Comparison of ENCODE assay signal across 31 mouse cellular contexts in genomic region chr17:46747234-46747633, GRCm38 (mm10). TPM values are rescaled to one million over a fixed set of nuclear protein-coding genes. Genes with fewer than 3 reads are reported as not detected.
DNase-seq lines count a peak whose midpoint lies in the region; ATAC-seq and TF ChIP-seq lines count a peak whose summit lies in the region.
"Had no signal": no experiment of that assay in that cellular context is flagged by ENCODE, and none has a peak within 500 bp of the region (broad histone marks: within the 10 kb centered on the region; RNA-seq: fewer than 3 reads in every experiment).

No protein-coding gene starts in this region.

- dilution Hi-C loops in CH12.LX (cut with MboI; ENCODE audit: extremely low pct_ligation_motif_present, extremely low pct_unique_long_range_greater_than_20kb, low sequenced_read_pairs): no loop called here

- no peak for ATAC-seq in liver, postnatal 0 days
- no peak for ATAC-seq in megakaryocyte, adult 5-6 weeks (ENCODE audit: poor library complexity, severe bottlenecking)
- ATAC-seq in granulocyte monocyte progenitor cell, adult 5-6 weeks (replicated peaks; ENCODE audit: poor library complexity, severe bottlenecking): peak; percentile 18
- no peak for ATAC-seq in forebrain, embryonic 12.5 days (ENCODE audit: low FRiP score)
- ATAC-seq: forebrain, embryonic 15.5 days; hindbrain, postnatal 0 days; Patski had no signal

- TF ChIP-seq EP300 in liver, postnatal 0 days (IDR thresholded peaks at IDR 0.05; ENCODE audit: low read depth): no peak
- TF ChIP-seq EP300 in CH12.LX (IDR thresholded peaks at IDR 0.05; ENCODE audit: low read length): no peak

- 0 out of 2 replicates have a peak overlapping the region, but pooled peaks have one; percentile 16 for H3K27ac ChIP-seq in liver, postnatal 0 days (ENCODE audit: low read depth)
- peak overlapping the region; percentile 10; the same call in 1 of the 2 replicates for H3K27ac ChIP-seq in CH12.LX (ENCODE audit: insufficient read depth, low read depth)
- no peak overlapping the region for H3K27ac ChIP-seq in forebrain, embryonic 12.5 days
- H3K27ac ChIP-seq: embryonic facial prominence, embryonic 12.5 days; embryonic facial prominence, embryonic 15.5 days; forebrain, embryonic 15.5 days; hindbrain, embryonic 10.5 days; hindbrain, embryonic 14.5 days; hindbrain, postnatal 0 days had no signal

- peaks cover 39% of the 10 kb centered on the region for H3K79me2 ChIP-seq in CH12.LX (replicated peaks; ENCODE audit: control insufficient read depth, extremely low read depth, insufficient read depth, poor library complexity, severe bottlenecking)

- WGBS in liver, postnatal 0 days (ENCODE audit: insufficient replicate concordance): 58% methylated on average over 8 of the region's 8 CpGs
- 89% methylated on average over 8 of the region's 8 CpGs for WGBS in forebrain, embryonic 12.5 days

- in situ Hi-C loops in CH12.LX (cut with MboI; ENCODE audit: low pct_ligation_motif_present, low pct_unique_long_range_greater_than_20kb, low sequenced_read_pairs): no loop called here

- H3K9ac ChIP-seq in liver, postnatal 0 days (replicated peaks): no peak overlapping the region
- no peak overlapping the region for H3K9ac ChIP-seq in CH12.LX (ENCODE audit: insufficient read depth, low read depth)
- H3K9ac ChIP-seq in forebrain, embryonic 12.5 days: no peak overlapping the region
- H3K9ac ChIP-seq: embryonic facial prominence, embryonic 12.5 days; embryonic facial prominence, embryonic 15.5 days; forebrain, embryonic 15.5 days; hindbrain, embryonic 14.5 days had no signal

- no peak for TF ChIP-seq CTCF in liver, postnatal 0 days (IDR thresholded peaks at IDR 0.05; ENCODE audit: low read depth)
- TF ChIP-seq CTCF in CH12.LX (conservative IDR thresholded peaks at IDR 0.05 in 1 of 2, IDR thresholded peaks at IDR 0.05 in 1 of 2; ENCODE audit: low read depth in 2 of 2, low read length in 2 of 2): no peak

- no peak for TF ChIP-seq POLR2A in CH12.LX (IDR thresholded peaks at IDR 0.05; ENCODE audit: low read depth, low read length)

- no peaks in the 10 kb centered on the region for H3K9me3 ChIP-seq in liver, postnatal 0 days (ENCODE audit: low read length)
- H3K9me3 ChIP-seq in megakaryocyte, embryonic 14.5 days: no peaks in the 10 kb centered on the region
- H3K9me3 ChIP-seq in CH12.LX (replicated peaks; ENCODE audit: low read length): no peaks in the 10 kb centered on the region
- no peaks in the 10 kb centered on the region for H3K9me3 ChIP-seq in forebrain, embryonic 12.5 days
- H3K9me3 ChIP-seq: embryonic facial prominence, embryonic 12.5 days; embryonic facial prominence, embryonic 15.5 days; forebrain, embryonic 15.5 days; G1E; hindbrain, embryonic 10.5 days had no signal

- peaks cover 31% of the 10 kb centered on the region for H3K4me1 ChIP-seq in liver, postnatal 0 days (ENCODE audit: insufficient read depth)
- H3K4me1 ChIP-seq in megakaryocyte, embryonic 14.5 days: peaks cover 62% of the 10 kb centered on the region
- H3K4me1 ChIP-seq in CH12.LX (ENCODE audit: control insufficient read depth in 1 of 2, insufficient read depth in 2 of 2): peaks cover 19 to 69% of the 10 kb centered on the region in 2 experiments
- peaks cover 15% of the 10 kb centered on the region for H3K4me1 ChIP-seq in forebrain, embryonic 12.5 days

- no peak for TF ChIP-seq RAD21 in CH12.LX (IDR thresholded peaks at IDR 0.05; ENCODE audit: low read depth, low read length)

- H3K36me3 ChIP-seq in liver, postnatal 0 days (replicated peaks; ENCODE audit: insufficient read depth, low read length): peaks cover 22% of the 10 kb centered on the region; the same call in 1 of the 2 replicates
- H3K36me3 ChIP-seq in megakaryocyte, embryonic 14.5 days (replicated peaks; ENCODE audit: low read length): peaks cover 61% of the 10 kb centered on the region
- peaks cover 42 to 53% of the 10 kb centered on the region in 2 experiments for H3K36me3 ChIP-seq in CH12.LX (replicated peaks in 1 of 2; ENCODE audit: control insufficient read depth in 1 of 2, insufficient read depth in 1 of 2, low read length in 1 of 2)
- H3K36me3 ChIP-seq in forebrain, embryonic 12.5 days (replicated peaks): peaks cover 42% of the 10 kb centered on the region

- H3K4me3 ChIP-seq in liver, postnatal 0 days (ENCODE audit: low read depth, low read length): no peak overlapping the region
- peak overlapping the region; percentile 39 for H3K4me3 ChIP-seq in megakaryocyte, embryonic 14.5 days (replicated peaks)
- no peak overlapping the region for H3K4me3 ChIP-seq in CH12.LX (replicated peaks in 1 of 3; ENCODE audit: low read depth in 2 of 3, low read length in 2 of 3, poor library complexity in 1 of 3)
- no peak overlapping the region for H3K4me3 ChIP-seq in forebrain, embryonic 12.5 days (replicated peaks)
- H3K4me3 ChIP-seq: embryonic facial prominence, embryonic 12.5 days; embryonic facial prominence, embryonic 15.5 days; forebrain, embryonic 15.5 days; hindbrain, embryonic 10.5 days had no signal

- H3K27me3 ChIP-seq in liver, postnatal 0 days (ENCODE audit: insufficient read depth, low read length): no peaks in the 10 kb centered on the region
- H3K27me3 ChIP-seq in megakaryocyte, embryonic 14.5 days (replicated peaks): no peaks in the 10 kb centered on the region
- no peaks in the 10 kb centered on the region for H3K27me3 ChIP-seq in CH12.LX (replicated peaks)
- no peaks in the 10 kb centered on the region for H3K27me3 ChIP-seq in forebrain, embryonic 12.5 days
- H3K27me3 ChIP-seq: embryonic facial prominence, embryonic 12.5 days; embryonic facial prominence, embryonic 15.5 days; forebrain, embryonic 15.5 days; Patski had no signal

- no peak for DNase-seq in liver, postnatal 0 days
- DNase-seq in liver (no peak), CH12.LX (ENCODE audit: extremely low read depth) (no peak)
- no peak for DNase-seq in urinary bladder, adult 2 months (ENCODE audit: low spot score)
- DNase-seq: adrenal gland, postnatal 10 days; adrenal gland, postnatal 36 days; cerebellum, adult 11 months; cerebellum, adult 2 months; cerebellum, adult 9-11 months; cerebellum, postnatal 25 days; gastrocnemius, postnatal 25 days had no signal

- H3K4me2 ChIP-seq in liver, postnatal 0 days (ENCODE audit: low read depth, low read length): no peak overlapping the region
- no peak overlapping the region for H3K4me2 ChIP-seq in CH12.LX (ENCODE audit: insufficient read depth, low read depth, poor library complexity, severe bottlenecking)
- H3K4me2 ChIP-seq in forebrain, embryonic 12.5 days: no peak overlapping the region
- H3K4me2 ChIP-seq: embryonic facial prominence, embryonic 12.5 days; embryonic facial prominence, embryonic 15.5 days; forebrain, embryonic 15.5 days; heart, embryonic 11.5 days; hindbrain, embryonic 14.5 days had no signal

RNA-seq across cellular contexts. Expression of gene Cnpy3, which starts 4.8 kb away (rescaled TPM):
- polyA plus RNA-seq in liver, postnatal 0 days (2015; fragmentation: Nextera tagmentation; extraction: Ambion mirVana): 23.0 and 24.1 TPM in 2 replicates
- polyA plus RNA-seq in megakaryocyte, embryonic 14.5 days (2012; ENCODE audit: insufficient read depth, low replicate concordance): 133 and 243 TPM in 2 replicates
- total RNA-seq in megakaryocyte, adult 5-6 weeks (2015): 35.6 and 39.6 TPM in 2 replicates
- 109 and 112 TPM in 2 replicates for total RNA-seq in megakaryocyte, adult 5-6 weeks (2017)
- 82.5 and 102 TPM in 2 replicates for total RNA-seq in CH12.LX (2012; rRNA removed)
- 78.6 and 80.4 TPM in 2 replicates for total RNA-seq in CH12.LX (2014; rRNA removed)
- polyA plus RNA-seq in CH12.LX (2012; ENCODE audit: insufficient read length, low read depth): 94.8 and 111 TPM in 2 replicates
- 68.6 and 80.8 TPM in 2 replicates for total RNA-seq in granulocyte monocyte progenitor cell, adult 5-6 weeks (2014; fragmentation: Nextera tagmentation)
- total RNA-seq in granulocyte monocyte progenitor cell, adult 5-6 weeks (2017): 100 and 121 TPM in 2 replicates
- polyA plus RNA-seq in urinary bladder, adult 2 months (2012; rRNA removed): 64.3 and 66.7 TPM in 2 replicates
- polyA plus RNA-seq in forebrain, embryonic 12.5 days (2016; fragmentation: Nextera tagmentation; extraction: Ambion mirVana): 56.6 and 57.3 TPM in 2 replicates

RNA-seq across cellular contexts. Expression of gene Ptcra, which starts 16.3 kb away (rescaled TPM):
- 0.11 and 0.14 TPM in 2 replicates for polyA plus RNA-seq in liver, postnatal 0 days (2015; fragmentation: Nextera tagmentation; extraction: Ambion mirVana)
- polyA plus RNA-seq in megakaryocyte, embryonic 14.5 days (2012; ENCODE audit: insufficient read depth, low replicate concordance): not detected in 2 replicates
- not detected in 2 replicates for total RNA-seq in megakaryocyte, adult 5-6 weeks (2015)
- total RNA-seq in megakaryocyte, adult 5-6 weeks (2017): not detected in 2 replicates
- total RNA-seq in CH12.LX (2012; rRNA removed) (0.34 and 0.59 TPM in 2 replicates), CH12.LX (2014; rRNA removed) (0.17 TPM in 1 of 2 replicates, not detected in the other)
- 0.56 and 0.71 TPM in 2 replicates for polyA plus RNA-seq in CH12.LX (2012; ENCODE audit: insufficient read length, low read depth)
- 1.3 TPM in 1 of 2 replicates, not detected in the other for total RNA-seq in granulocyte monocyte progenitor cell, adult 5-6 weeks (2014; fragmentation: Nextera tagmentation)
- not detected in 2 replicates for total RNA-seq in granulocyte monocyte progenitor cell, adult 5-6 weeks (2017)
- 0.06 TPM in 1 of 2 replicates, not detected in the other for polyA plus RNA-seq in urinary bladder, adult 2 months (2012; rRNA removed)
- polyA plus RNA-seq in forebrain, embryonic 12.5 days (2016; fragmentation: Nextera tagmentation; extraction: Ambion mirVana): 0.24 and 0.36 TPM in 2 replicates
- total RNA-seq: adrenal gland, adult 18-20 months; adrenal gland, postnatal 10 days; adrenal gland, postnatal 36 days; common myeloid progenitor, adult 5-6 weeks; gastrocnemius, adult 8-10 months; gastrocnemius, postnatal 25 days; heart, adult 8-10 months; heart, postnatal 25 days; hindbrain, postnatal 0 days had no signal
- polyA plus RNA-seq: gonadal fat pad, adult 2 months; heart, postnatal 0 days had no signal

RNA-seq across cellular contexts. Expression of gene Gnmt, which starts 18.3 kb away (rescaled TPM):
- polyA plus RNA-seq in liver, postnatal 0 days (2015; fragmentation: Nextera tagmentation; extraction: Ambion mirVana): 707 and 780 TPM in 2 replicates
- polyA plus RNA-seq in megakaryocyte, embryonic 14.5 days (2012; ENCODE audit: insufficient read depth, low replicate concordance): 5.0 TPM in 1 of 2 replicates, not detected in the other
- total RNA-seq in megakaryocyte, adult 5-6 weeks (2015): 0.80 and 1.9 TPM in 2 replicates
- total RNA-seq in megakaryocyte, adult 5-6 weeks (2017): 0.89 and 1.1 TPM in 2 replicates
- total RNA-seq in CH12.LX (2012; rRNA removed) (0.13 and 0.25 TPM in 2 replicates), CH12.LX (2014; rRNA removed) (0.38 TPM in 1 of 2 replicates, not detected in the other)
- 0.71 and 1.2 TPM in 2 replicates for polyA plus RNA-seq in CH12.LX (2012; ENCODE audit: insufficient read length, low read depth)
- total RNA-seq in granulocyte monocyte progenitor cell, adult 5-6 weeks (2014; fragmentation: Nextera tagmentation): 1.1 TPM in 1 of 2 replicates, not detected in the other
- total RNA-seq in granulocyte monocyte progenitor cell, adult 5-6 weeks (2017): 1.0 TPM in 1 of 2 replicates, not detected in the other
- 0.78 and 1.2 TPM in 2 replicates for polyA plus RNA-seq in urinary bladder, adult 2 months (2012; rRNA removed)
- polyA plus RNA-seq in forebrain, embryonic 12.5 days (2016; fragmentation: Nextera tagmentation; extraction: Ambion mirVana): 0.54 and 0.91 TPM in 2 replicates
- total RNA-seq: common myeloid progenitor, adult 5-6 weeks; G1E had no signal

RNA-seq across cellular contexts. Expression of gene 2310039H08Rik, which starts 25.2 kb away (rescaled TPM):
- 192 and 213 TPM in 2 replicates for polyA plus RNA-seq in liver, postnatal 0 days (2015; fragmentation: Nextera tagmentation; extraction: Ambion mirVana)
- 143 and 286 TPM in 2 replicates for polyA plus RNA-seq in megakaryocyte, embryonic 14.5 days (2012; ENCODE audit: insufficient read depth, low replicate concordance)
- total RNA-seq in megakaryocyte, adult 5-6 weeks (2015): 8.1 and 8.8 TPM in 2 replicates
- total RNA-seq in megakaryocyte, adult 5-6 weeks (2017): 5.5 and 10.7 TPM in 2 replicates
- total RNA-seq in CH12.LX (2012; rRNA removed) (47.0 and 65.8 TPM in 2 replicates), CH12.LX (2014; rRNA removed) (52.5 and 79.3 TPM in 2 replicates)
- polyA plus RNA-seq in CH12.LX (2012; ENCODE audit: insufficient read length, low read depth): 28.1 and 33.3 TPM in 2 replicates
- total RNA-seq in granulocyte monocyte progenitor cell, adult 5-6 weeks (2014; fragmentation: Nextera tagmentation): 18.0 and 37.9 TPM in 2 replicates
- total RNA-seq in granulocyte monocyte progenitor cell, adult 5-6 weeks (2017): 21.5 and 26.9 TPM in 2 replicates
- 38.8 and 48.8 TPM in 2 replicates for polyA plus RNA-seq in urinary bladder, adult 2 months (2012; rRNA removed)
- polyA plus RNA-seq in forebrain, embryonic 12.5 days (2016; fragmentation: Nextera tagmentation; extraction: Ambion mirVana): 57.2 and 61.2 TPM in 2 replicates

RNA-seq across cellular contexts. Expression of gene Rpl7l1, which starts 35.2 kb away (rescaled TPM):
- 63.6 and 64.1 TPM in 2 replicates for polyA plus RNA-seq in liver, postnatal 0 days (2015; fragmentation: Nextera tagmentation; extraction: Ambion mirVana)
- 1.1 and 4.7 TPM in 2 replicates for polyA plus RNA-seq in megakaryocyte, embryonic 14.5 days (2012; ENCODE audit: insufficient read depth, low replicate concordance)
- total RNA-seq in megakaryocyte, adult 5-6 weeks (2015): 57.4 and 63.0 TPM in 2 replicates
- total RNA-seq in megakaryocyte, adult 5-6 weeks (2017): 78.5 and 81.4 TPM in 2 replicates
- total RNA-seq in CH12.LX (2012; rRNA removed) (160 and 202 TPM in 2 replicates), CH12.LX (2014; rRNA removed) (261 and 301 TPM in 2 replicates)
- 296 and 383 TPM in 2 replicates for polyA plus RNA-seq in CH12.LX (2012; ENCODE audit: insufficient read length, low read depth)
- 77.5 and 102 TPM in 2 replicates for total RNA-seq in granulocyte monocyte progenitor cell, adult 5-6 weeks (2014; fragmentation: Nextera tagmentation)
- 153 and 206 TPM in 2 replicates for total RNA-seq in granulocyte monocyte progenitor cell, adult 5-6 weeks (2017)
- 66.8 and 70.0 TPM in 2 replicates for polyA plus RNA-seq in urinary bladder, adult 2 months (2012; rRNA removed)
- 154 and 178 TPM in 2 replicates for polyA plus RNA-seq in forebrain, embryonic 12.5 days (2016; fragmentation: Nextera tagmentation; extraction: Ambion mirVana)

Comparison
In these comparisons a context has a peak if more than half of its experiments do, and no peak if none do; other contexts are left out.
1. RNA of gene Gnmt, which starts 18.3 kb away (polyA plus RNA-seq): 707 to 780 TPM in liver, postnatal 0 days; 5.0 TPM in megakaryocyte, embryonic 14.5 days, 0.78 to 1.2 TPM in urinary bladder, adult 2 months, 0.71 to 1.2 TPM in CH12.LX and 0.54 to 0.91 TPM in forebrain, embryonic 12.5 days; every median in the first group is over 100 times any median in the second.